Mouse (Mus musculus) midbrain, embryonic 11.5 days (tissue): Measurements from ENCODE around the gene Cbx5. TPM values are rescaled to one million over a fixed set of nuclear protein-coding genes. Genes with fewer than 3 reads are reported as not detected.

Experiments used
- ATAC-seq: fragments of 200-750 bp; cut with Nextera tagmentation; 2 replicates; pipeline ENCODE4 v1.8.0; 2017; ENCODE audit warnings: moderate TSS enrichment, moderate library complexity; ENCODE audit not compliant: low FRiP score
- DNase-seq: peaks from one replicate; pipeline ENCODE4 v3.0.0; 2015; ENCODE audit warnings: low spot score; ENCODE audit errors: missing footprints
- H3K27ac ChIP-seq: fragments of 300-500 bp; sonication (generic); 2 replicates; pipeline ENCODE4 v1.5.1; 2014; ENCODE audit warnings: low read depth, low read length
- H3K27me3 ChIP-seq: fragments of 300-500 bp; sonication (generic); 2 replicates; pipeline ENCODE4 v1.6.1; 2014; ENCODE audit warnings: mild to moderate bottlenecking, low read length, moderate library complexity, mixed read lengths; ENCODE audit not compliant: control insufficient read depth, insufficient read depth
- H3K36me3 ChIP-seq: fragments of 300-500 bp; sonication (generic); 2 replicates; pipeline ENCODE4 v1.6.1; 2014; ENCODE audit warnings: mild to moderate bottlenecking, low read length, moderate library complexity, mixed read lengths; ENCODE audit not compliant: control insufficient read depth, insufficient read depth
- H3K4me1 ChIP-seq: fragments of 300-500 bp; sonication (generic); 2 replicates; pipeline ENCODE4 v1.6.1; 2014; ENCODE audit warnings: low read length; ENCODE audit not compliant: control insufficient read depth, insufficient read depth
- H3K4me2 ChIP-seq: fragments of 300-500 bp; sonication (generic); 2 replicates; pipeline ENCODE4 v1.6.1; 2014; ENCODE audit warnings: mild to moderate bottlenecking, moderate library complexity
- H3K4me3 ChIP-seq: fragments of 300-500 bp; sonication (generic); 2 replicates; pipeline ENCODE4 v1.5.1; 2014; ENCODE audit warnings: low read depth, low read length
- H3K9ac ChIP-seq: fragments of 300-500 bp; sonication (generic); 2 replicates; pipeline ENCODE4 v1.6.1; 2014; ENCODE audit warnings: low read length
- H3K9me3 ChIP-seq: fragments of 300-500 bp; sonication (generic); 2 replicates; pipeline ENCODE4 v1.6.1; 2016; ENCODE audit warnings: low read length; ENCODE audit not compliant: control insufficient read depth
- WGBS: fragments of 180-500 bp; shearing (Covaris S2); extraction: QIAGEN DNeasy Blood & Tissue Kit; methylation state at CpG from one replicate; pipeline ENCODE4 v1.1.7; 2014; 5-methylcytosine and 5-hydroxymethylcytosine counted together
- polyA plus RNA-seq: library from polyadenylated mRNA; unstranded; fragments of >200 nt; fragmentation: Nextera tagmentation; extraction: Ambion mirVana; gene quantifications from 2 replicates; pipeline ENCODE4 v1.2.1, GENCODE M21; 2014

Gene Cbx5
- polyA plus RNA-seq, 1 experiment from 2014 or later = 206 TPM

GRCm38 (mm10) chr15:103227572-103227971 is 12.0 kb downstream of the Cbx5 start:
- no peak overlapping the region for H3K27ac ChIP-seq
- no peak overlapping the region for H3K4me2 ChIP-seq
- no peak overlapping the region for H3K9ac ChIP-seq
- WGBS = 85% methylated on average over 2 of the region's 2 CpGs
- H3K36me3 ChIP-seq = no peaks in the 10 kb centered on the region
- no peak overlapping the region for H3K4me3 ChIP-seq
- no peak for ATAC-seq
- H3K4me1 ChIP-seq = no peaks in the 10 kb centered on the region
- H3K27me3 ChIP-seq = no peaks in the 10 kb centered on the region
- H3K9me3 ChIP-seq = no peaks in the 10 kb centered on the region
- DNase-seq = no peak

- Histone ChIP-seq H3K9ac (no peak overlapping the region), H3K27ac (no peak overlapping the region), H3K9me3 (no peaks in the 10 kb centered on the region), H3K4me3 (no peak overlapping the region), H3K4me1 (no peaks in the 10 kb centered on the region), H3K4me2 (no peak overlapping the region), H3K27me3 (no peaks in the 10 kb centered on the region), H3K36me3 (no peaks in the 10 kb centered on the region)
- ATAC-seq (no peak), DNase-seq (no peak)
- WGBS = 90% methylated on average over 3 of the region's 3 CpGs
These were observed 12.6 kb downstream of the Cbx5 start for GRCm38 (mm10) chr15:103227022-103227421.

GRCm38 (mm10) chr15:103224161-103224560 is 15.5 kb downstream of the Cbx5 start:
- Histone ChIP-seq H3K4me2 (no peak overlapping the region), H3K4me1 (no peaks in the 10 kb centered on the region), H3K27me3 (no peaks in the 10 kb centered on the region), H3K4me3 (no peak overlapping the region), H3K9ac (no peak overlapping the region), H3K36me3 (no peaks in the 10 kb centered on the region), H3K27ac (no peak overlapping the region), H3K9me3 (no peaks in the 10 kb centered on the region)
- no peak for DNase-seq
- ATAC-seq = no peak
- WGBS = 84% methylated on average over 2 of the region's 2 CpGs

- no peak overlapping the region for H3K9ac ChIP-seq
- H3K4me3 ChIP-seq = no peak overlapping the region
- no peak overlapping the region for H3K27ac ChIP-seq
- ATAC-seq = no peak
- H3K27me3 ChIP-seq = no peaks in the 10 kb centered on the region
- no peaks in the 10 kb centered on the region; the same call in 1 of the 2 replicates for H3K4me1 ChIP-seq
- no peaks in the 10 kb centered on the region for H3K36me3 ChIP-seq
- DNase-seq = no peak
- H3K9me3 ChIP-seq = no peaks in the 10 kb centered on the region
- H3K4me2 ChIP-seq = no peak overlapping the region
- WGBS = 92% methylated on average over 1 of the region's 1 CpGs
These were observed 18.2 kb downstream of the Cbx5 start for GRCm38 (mm10) chr15:103221386-103221785.

GRCm38 (mm10) chr15:103220785-103221184 is 18.8 kb downstream of the Cbx5 start:
- H3K9me3 ChIP-seq = no peaks in the 10 kb centered on the region
- H3K27ac ChIP-seq = no peak overlapping the region
- peaks cover 5% of the 10 kb centered on the region for H3K4me1 ChIP-seq
- H3K4me2 ChIP-seq = no peak overlapping the region
- no peak overlapping the region for H3K4me3 ChIP-seq
- 86% methylated on average over 3 of the region's 3 CpGs for WGBS
- DNase-seq (no peak), ATAC-seq (no peak)
- no peaks in the 10 kb centered on the region for H3K36me3 ChIP-seq
- no peak overlapping the region for H3K9ac ChIP-seq
- no peaks in the 10 kb centered on the region for H3K27me3 ChIP-seq

- ATAC-seq = peak; percentile 11; the same call in 1 of the 2 replicates
- Histone ChIP-seq H3K4me1 (peaks cover 18% of the 10 kb centered on the region), H3K27ac (peak overlapping the region; percentile 85), H3K4me3 (peak overlapping the region; percentile 36; the same call in 1 of the 2 replicates), H3K27me3 (no peaks in the 10 kb centered on the region), H3K36me3 (peaks cover 2% of the 10 kb centered on the region; the same call in 1 of the 2 replicates), H3K4me2 (peak overlapping the region; percentile 46), H3K9ac (peak overlapping the region; percentile 51; the same call in 1 of the 2 replicates), H3K9me3 (no peaks in the 10 kb centered on the region)
- WGBS = 21% methylated on average over 2 of the region's 2 CpGs
- DNase-seq = peak; percentile 86
These were observed 23.6 kb downstream of the Cbx5 start for GRCm38 (mm10) chr15:103216052-103216451.

GRCm38 (mm10) chr15:103214971-103215907 is 24.4 kb downstream of the Cbx5 start:
- peak overlapping the region; percentile 36 for H3K4me3 ChIP-seq
- H3K4me2 ChIP-seq = peak overlapping the region; percentile 46
- ATAC-seq (peak; percentile 98), DNase-seq (peak; percentile 98)
- H3K36me3 ChIP-seq = peaks cover 9% of the 10 kb centered on the region; the same call in 1 of the 2 replicates
- H3K9me3 ChIP-seq = no peaks in the 10 kb centered on the region
- H3K27me3 ChIP-seq = no peaks in the 10 kb centered on the region
- peak overlapping the region; percentile 85 for H3K27ac ChIP-seq
- H3K4me1 ChIP-seq = peaks cover 18% of the 10 kb centered on the region
- WGBS = under 1% methylated on average over 15 of the region's 15 CpGs
- H3K9ac ChIP-seq = peak overlapping the region; percentile 60

GRCm38 (mm10) chr15:103214149-103214548 is 25.5 kb downstream of the Cbx5 start:
- 7% methylated on average over 2 of the region's 2 CpGs for WGBS
- peaks cover 18% of the 10 kb centered on the region for H3K4me1 ChIP-seq
- peak overlapping the region; percentile 68 for H3K27ac ChIP-seq
- H3K4me3 ChIP-seq = peak overlapping the region; percentile 24
- peak; percentile 91 for DNase-seq
- H3K27me3 ChIP-seq = no peaks in the 10 kb centered on the region
- ATAC-seq = no peak
- H3K36me3 ChIP-seq = peaks cover 9% of the 10 kb centered on the region; the same call in 1 of the 2 replicates
- no peaks in the 10 kb centered on the region for H3K9me3 ChIP-seq
- H3K9ac ChIP-seq = peak overlapping the region; percentile 63
- peak overlapping the region; percentile 47 for H3K4me2 ChIP-seq

- Histone ChIP-seq H3K27me3 (no peaks in the 10 kb centered on the region), H3K9me3 (no peaks in the 10 kb centered on the region), H3K4me3 (no peak overlapping the region), H3K4me2 (no peak overlapping the region), H3K36me3 (peaks cover 19% of the 10 kb centered on the region), H3K27ac (no peak overlapping the region), H3K9ac (no peak overlapping the region), H3K4me1 (no peaks in the 10 kb centered on the region)
- ATAC-seq (no peak), DNase-seq (no peak)
- WGBS = 74% methylated on average over 2 of the region's 2 CpGs
These were observed 34.5 kb downstream of the Cbx5 start for GRCm38 (mm10) chr15:103205156-103205555.
